Mouse (Mus musculus) v-Abl transformed pro-B cells (cell line): ENCODE measurements around the gene Nudt4.

Experiments used
- in situ Hi-C, 2 experiments: fragments of 400-800 bp; cut with MboI; formaldehyde crosslinking; loops; one replicate each; pipeline ENCODE4 v1.15.1; 2025; ENCODE audit not compliant: unreplicated experiment in 2 of 2

Gene Nudt4

DNA sequence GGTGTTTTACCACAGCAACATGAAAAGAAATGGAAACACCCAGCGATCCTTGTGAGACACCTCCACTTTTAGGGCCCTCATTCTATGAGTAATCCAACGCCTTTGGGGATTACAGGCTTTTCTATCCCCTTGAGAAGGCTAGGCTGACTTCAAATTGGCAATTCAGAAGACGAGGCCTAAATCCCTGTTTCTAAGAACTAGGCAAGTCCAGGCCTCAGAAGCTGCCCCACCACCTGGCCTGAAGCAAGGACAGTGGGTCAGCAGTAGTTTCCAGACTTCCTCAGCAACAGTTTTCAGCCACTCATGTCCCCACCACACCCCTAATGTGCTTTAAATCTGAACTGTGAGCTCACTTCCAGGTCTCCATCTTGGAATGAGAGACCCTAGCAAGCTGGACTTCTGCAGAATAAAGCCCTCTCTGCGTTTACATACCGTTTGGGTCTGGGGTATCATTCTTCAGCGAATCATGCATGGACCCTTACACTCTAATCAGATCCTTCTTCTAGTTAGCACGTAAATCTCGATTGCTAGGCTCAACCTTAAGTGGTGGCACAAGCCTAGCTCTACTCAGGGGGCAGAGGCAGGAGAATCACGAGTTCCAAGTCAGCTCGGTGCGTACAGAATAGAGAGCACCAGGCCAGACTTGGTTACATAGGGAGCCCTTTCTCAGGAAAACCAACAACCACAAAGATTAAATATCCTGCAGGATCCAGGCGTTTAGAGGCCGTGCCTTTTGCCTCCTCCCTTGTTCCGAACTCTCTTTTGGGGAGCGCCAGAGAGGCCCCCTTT, 50.0 kb downstream of the Nudt4 start:
- in situ Hi-C loops: no loop called here

DNA sequence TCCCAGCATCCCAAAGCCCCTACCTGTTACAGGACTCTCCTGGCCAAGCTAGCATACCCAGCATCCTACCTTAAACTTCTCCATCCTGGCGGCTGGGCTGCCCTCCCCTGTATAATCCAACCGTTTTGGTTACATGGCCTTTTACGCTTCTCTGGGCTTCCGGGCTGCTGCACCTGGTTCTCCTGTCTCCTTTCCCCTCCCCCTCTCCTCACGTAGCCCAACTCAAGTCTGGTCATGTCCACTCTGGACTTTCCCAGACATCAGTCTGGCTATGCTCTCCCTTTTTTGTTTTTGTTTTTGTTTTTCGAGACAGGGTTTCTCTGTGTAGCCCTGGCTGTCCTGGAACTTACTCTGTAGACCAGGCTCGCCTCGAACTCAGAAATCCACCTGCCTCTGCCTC, 51.3 kb downstream of the Nudt4 start:
- in situ Hi-C loops: no loop called here

- in situ Hi-C loops: no loop called here
Observed at GRCm38 (mm10) chr10:95509263-95509662, 54.7 kb downstream of the Nudt4 start.

DNA sequence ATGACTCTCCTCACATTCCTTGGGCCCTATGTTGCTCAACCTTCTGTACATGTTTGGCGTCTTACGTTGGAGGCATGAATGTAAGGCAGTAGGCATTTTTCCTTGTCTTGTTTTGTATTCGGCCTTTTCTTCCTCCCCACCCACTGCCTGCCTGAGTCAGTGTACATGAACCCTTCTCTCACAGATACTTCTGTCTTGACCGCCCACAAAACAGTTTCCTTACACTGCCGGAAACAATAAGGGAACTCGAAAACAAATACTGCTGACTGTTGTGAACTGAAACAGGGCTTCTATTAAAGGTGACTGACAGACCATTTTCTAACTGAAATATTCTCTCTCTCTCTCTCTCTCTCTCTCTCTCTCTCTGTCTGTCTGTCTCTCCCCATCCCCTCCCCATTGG, 55.2 kb downstream of the Nudt4 start:
- in situ Hi-C loops: no loop called here

DNA sequence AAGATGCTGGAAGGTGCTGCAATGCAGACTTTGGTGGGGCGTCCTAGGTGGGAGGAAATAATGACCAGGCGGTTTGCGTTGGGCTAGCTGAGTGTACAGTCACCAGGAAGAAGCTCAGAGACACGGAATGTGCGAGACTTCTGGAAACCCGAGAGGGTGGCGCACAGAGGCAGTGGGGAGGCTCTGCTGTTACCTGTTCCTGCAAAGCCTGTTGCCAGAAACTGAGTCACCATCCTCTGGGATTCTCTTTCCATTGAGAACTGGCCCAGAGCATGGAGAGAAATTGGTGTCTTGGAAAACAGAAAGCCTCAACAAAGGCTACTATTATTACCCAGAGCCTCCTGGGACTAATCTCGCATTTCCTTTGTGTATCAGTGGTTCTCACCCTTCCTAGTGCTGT, 55.8 kb downstream of the Nudt4 start:
- in situ Hi-C loops: no loop called here

GRCm38 (mm10) chr10:95504341-95504740, 59.6 kb downstream of the Nudt4 start:
- in situ Hi-C loops: no loop called here

DNA sequence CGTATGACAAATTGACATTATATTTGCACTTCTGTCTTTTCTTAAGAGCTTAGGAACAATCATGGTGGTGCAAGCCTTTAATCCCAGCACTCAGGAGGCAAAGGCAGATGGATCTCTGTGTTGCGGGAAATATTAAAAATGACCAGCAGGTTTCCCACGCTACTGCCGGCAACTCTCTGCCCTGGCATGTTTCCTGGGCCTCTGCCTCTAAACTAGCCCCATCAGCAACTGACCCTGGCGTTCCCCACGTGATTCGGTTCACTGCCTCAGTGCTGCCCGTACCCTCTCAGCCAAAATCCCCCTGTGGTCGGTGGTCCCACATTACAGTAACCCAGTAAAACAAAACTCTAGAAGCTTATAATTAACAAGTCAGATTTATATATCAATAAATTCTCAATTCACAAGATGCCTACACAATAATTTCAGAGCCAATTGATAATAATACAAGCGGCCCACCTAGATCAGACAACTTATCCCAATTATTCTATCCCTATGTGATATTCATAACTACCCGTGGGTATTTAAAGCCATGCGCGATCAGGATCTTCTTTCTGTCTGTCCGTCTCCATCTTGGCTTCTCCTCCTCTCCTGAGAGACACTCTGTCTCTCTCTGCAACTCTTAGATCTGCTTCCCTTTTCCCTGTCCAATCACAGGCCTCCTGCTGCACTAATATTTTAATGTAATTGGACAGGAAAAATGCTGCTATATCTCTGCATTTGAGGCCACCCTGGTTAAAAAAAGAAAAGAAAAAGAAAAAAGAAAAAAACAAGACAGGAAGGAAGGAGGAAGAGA, 60.3 kb downstream of the Nudt4 start:
- in situ Hi-C loops: no loop called here

DNA sequence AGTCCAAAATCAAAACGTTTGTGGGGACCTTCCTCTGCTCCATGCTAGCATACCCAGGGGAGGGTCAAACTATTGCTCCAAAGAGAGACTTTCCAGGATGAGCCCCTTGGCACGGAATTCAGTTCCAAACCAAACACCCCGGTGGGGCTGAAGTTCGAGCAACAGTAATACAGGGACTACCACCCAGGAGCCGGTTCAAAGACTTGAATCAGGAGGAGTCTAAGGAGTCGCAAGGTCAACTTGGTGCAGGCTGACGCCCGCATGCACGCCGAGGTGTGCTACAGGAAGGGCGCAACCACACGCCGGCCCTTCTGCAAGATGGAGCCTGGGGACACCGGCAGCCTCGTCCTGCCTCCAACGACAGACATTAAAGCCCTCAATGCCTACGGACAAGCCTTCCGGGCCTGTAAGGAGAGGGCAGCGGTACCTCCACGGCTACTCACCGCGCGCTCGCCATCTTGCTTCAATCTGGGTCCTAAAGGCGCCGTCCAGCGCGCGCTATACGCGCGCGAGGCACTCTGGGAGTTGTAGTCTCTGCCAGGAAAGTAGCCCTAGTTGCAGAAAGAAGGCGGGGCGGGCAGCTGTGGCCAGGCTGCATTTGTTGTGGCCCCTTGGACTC, 62.4 kb downstream of the Nudt4 start, which contains the start of gene Mrpl42:
Gene Mrpl42 (minus strand): TSS at position 478 of the 619 bp plus-strand sequence.
- in situ Hi-C loops: no loop called here

DNA sequence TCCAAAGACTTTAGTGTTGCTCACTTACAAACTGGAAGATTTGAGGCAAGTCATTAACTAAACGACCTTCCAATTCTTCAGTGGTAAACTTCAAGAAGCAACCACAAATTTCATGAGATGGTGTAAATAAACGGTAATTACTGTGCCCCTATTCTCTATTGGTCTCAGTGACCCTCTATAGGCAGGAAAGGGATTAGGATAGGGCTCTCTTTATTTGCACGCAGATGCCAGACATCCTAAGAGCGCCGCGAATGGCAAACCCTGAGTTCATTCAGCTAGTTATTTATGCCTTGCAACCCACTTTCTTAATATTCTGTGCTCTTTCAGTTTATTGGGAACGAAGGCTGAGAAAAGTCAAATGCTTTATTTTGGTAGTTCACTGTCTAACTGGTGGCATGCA, 62.9 kb downstream of the Nudt4 start:
- in situ Hi-C loops: no loop called here
